Mouse (Mus musculus) spleen, postnatal 4 days (tissue): ENCODE measurements around the gene 4930556J24Rik.
A peak's percentile ranks its signal among the peaks of the same experiment; 100 is the strongest.
"Not testable (repeated sequence)": the region's sequence is repeated elsewhere in the genome, so short reads cannot be mapped to it uniquely, and the experiment has no call there.

Experiments
- DNase-seq, 2 experiments: peaks; one replicate each; pipeline ENCODE4 v3.0.0; 2022; ENCODE audit warnings: low spot score in 2 of 2

4930556J24Rik gene

GRCm38 (mm10) chr11:3922115-3922514, 54.5 kb downstream of the 4930556J24Rik start:
- no peak for DNase-seq

- peak; percentile 30 to 66 for DNase-seq
Measured at GRCm38 (mm10) chr11:3921281-3921850, 55.2 kb downstream of the 4930556J24Rik start.

- DNase-seq = peak in 1 of 2 experiments; percentile 55
Measured at GRCm38 (mm10) chr11:3920476-3920875, 56.1 kb downstream of the 4930556J24Rik start.

- peak in 1 of 2 experiments; percentile 62 for DNase-seq
Measured at GRCm38 (mm10) chr11:3918738-3919137, 57.8 kb downstream of the 4930556J24Rik start.

- peak; percentile 72 to 93 for DNase-seq
Measured at GRCm38 (mm10) chr11:3914109-3914840, 62.3 kb downstream of the 4930556J24Rik start, which contains the start of gene Slc35e4. Gene Slc35e4, minus strand, starts transcription at chr11:3914664.

- peak; percentile 76 to 86 for DNase-seq
Measured at GRCm38 (mm10) chr11:3913316-3914108, 63.1 kb downstream of the 4930556J24Rik start.

GRCm38 (mm10) chr11:3912875-3913271, 63.7 kb downstream of the 4930556J24Rik start:
- peak in 1 of 2 experiments; percentile 64 for DNase-seq

GRCm38 (mm10) chr11:3912100-3912874, 64.3 kb downstream of the 4930556J24Rik start:
- DNase-seq = peak in 1 of 2 experiments; percentile 57

- DNase-seq = not testable (repeated sequence)
Measured at GRCm38 (mm10) chr11:3911440-3911839, 65.1 kb downstream of the 4930556J24Rik start.

GRCm38 (mm10) chr11:3910513-3911310, 65.9 kb downstream of the 4930556J24Rik start:
- peak in 1 of 2 experiments; percentile 54 for DNase-seq

- DNase-seq = no peak
Measured at GRCm38 (mm10) chr11:3909236-3909635, 67.3 kb downstream of the 4930556J24Rik start.

GRCm38 (mm10) chr11:3905446-3905845, 71.1 kb downstream of the 4930556J24Rik start:
- no peak for DNase-seq

GRCm38 (mm10) chr11:3904673-3905072, 71.9 kb downstream of the 4930556J24Rik start:
- no peak for DNase-seq

- no peak for DNase-seq
Measured at GRCm38 (mm10) chr11:3903046-3903445, 73.5 kb downstream of the 4930556J24Rik start.

GRCm38 (mm10) chr11:3902516-3902915, 74.1 kb downstream of the 4930556J24Rik start:
- DNase-seq = no peak

- no peak for DNase-seq
Measured at GRCm38 (mm10) chr11:3900296-3900695, 76.3 kb downstream of the 4930556J24Rik start.

GRCm38 (mm10) chr11:3895933-3896332, 80.6 kb downstream of the 4930556J24Rik start:
- DNase-seq = no peak

GRCm38 (mm10) chr11:3895458-3895857, 81.1 kb downstream of the 4930556J24Rik start:
- no peak for DNase-seq

GRCm38 (mm10) chr11:3894406-3895281, 81.9 kb downstream of the 4930556J24Rik start, which contains the start of the genes 4921536K21Rik and Dusp18:
Gene 4921536K21Rik, minus strand, starts transcription at chr11:3895098.
Gene Dusp18, plus strand, starts transcription at chr11:3895240.
- peak; percentile 78 to 85 for DNase-seq
